Mouse (Mus musculus): ENCODE measurements around the gene Ehhadh.
A peak's percentile ranks its signal among the peaks of the same experiment; 100 is the strongest.

Ehhadh gene

GRCm38 (mm10) chr16:21727897-21728364, 59.7 kb downstream of the Ehhadh start:
- peak; percentile 94 for DNase-seq (ENCODE audit: low read depth)

- DNase-seq (ENCODE audit: low read depth), result no peak
These were observed 60.2 kb downstream of the Ehhadh start for GRCm38 (mm10) chr16:21727421-21727820.

GRCm38 (mm10) chr16:21724261-21724660, 63.3 kb downstream of the Ehhadh start:
- no peak for DNase-seq (ENCODE audit: low read depth)

GRCm38 (mm10) chr16:21719770-21720169, 67.8 kb downstream of the Ehhadh start:
- no peak for DNase-seq (ENCODE audit: low read depth)

GRCm38 (mm10) chr16:21714516-21714915, 73.1 kb downstream of the Ehhadh start:
- DNase-seq (ENCODE audit: low read depth), result no peak
